Mouse (Mus musculus) hindbrain, embryonic 14.5 days (tissue): Measurements from ENCODE around the gene Mageb3. TPM values are rescaled to one million over a fixed set of nuclear protein-coding genes. Genes with fewer than 3 reads are reported as not detected.
"Not testable (repeated sequence)": the region's sequence is repeated elsewhere in the genome, so short reads cannot be mapped to it uniquely, and the experiment has no call there.

Experiments used
- ATAC-seq: fragments of 200-750 bp; cut with Nextera tagmentation; 2 replicates; pipeline ENCODE4 v1.8.0; 2017; ENCODE audit warnings: moderate number of reproducible peaks, mild to moderate bottlenecking, moderate TSS enrichment, moderate library complexity; ENCODE audit not compliant: low FRiP score
- DNase-seq: peaks from one replicate; pipeline ENCODE4 v3.0.0-alpha.2; 2015; ENCODE audit warnings: low spot score
- H3K27ac ChIP-seq: fragments of 300-500 bp; sonication (generic); 2 replicates; pipeline ENCODE4 v1.5.1; 2014; ENCODE audit warnings: mild to moderate bottlenecking, moderate library complexity
- H3K27me3 ChIP-seq: fragments of 300-500 bp; sonication (generic); 2 replicates; pipeline ENCODE4 v1.6.1; 2014; ENCODE audit warnings: mild to moderate bottlenecking, low read length, mixed read lengths; ENCODE audit not compliant: control insufficient read depth, insufficient read depth
- H3K36me3 ChIP-seq: fragments of 300-500 bp; sonication (generic); replicated peaks from 2 replicates; pipeline ENCODE4 v1.6.1; 2014; ENCODE audit not compliant: control insufficient read depth, insufficient read depth
- H3K4me1 ChIP-seq: fragments of 300-500 bp; sonication (generic); replicated peaks from 2 replicates; pipeline ENCODE4 v1.6.1; 2014; ENCODE audit warnings: antibody characterized with exemption, low read length, mixed read lengths; ENCODE audit not compliant: control insufficient read depth, insufficient read depth
- H3K4me2 ChIP-seq: fragments of 300-500 bp; sonication (generic); replicated peaks from 2 replicates; pipeline ENCODE4 v1.6.1; 2014; ENCODE audit warnings: mild to moderate bottlenecking, moderate library complexity
- H3K4me3 ChIP-seq: fragments of 300-500 bp; sonication (generic); replicated peaks from 2 replicates; pipeline ENCODE4 v1.5.1; 2014; ENCODE audit warnings: mild to moderate bottlenecking, low read length
- H3K9ac ChIP-seq: fragments of 300-500 bp; sonication (generic); 2 replicates; pipeline ENCODE4 v1.6.1; 2014
- H3K9me3 ChIP-seq: fragments of 300-500 bp; sonication (generic); 2 replicates; pipeline ENCODE4 v1.6.1; 2016; ENCODE audit warnings: low read length; ENCODE audit not compliant: control insufficient read depth
- WGBS: fragments of 180-500 bp; shearing (Covaris S2); extraction: QIAGEN DNeasy Blood & Tissue Kit; methylation state at CpG from one replicate; pipeline ENCODE4 v1.1.7; 2014; 5-methylcytosine and 5-hydroxymethylcytosine counted together
- polyA plus RNA-seq: library from polyadenylated mRNA; unstranded; fragments of >200 nt; fragmentation: Nextera tagmentation; extraction: Ambion mirVana; gene quantifications from 2 replicates; pipeline ENCODE4 v1.2.1, GENCODE M21; 2014

Gene Mageb3
- polyA plus RNA-seq, result 0.31 and 0.43 TPM in 2 replicates

DNA sequence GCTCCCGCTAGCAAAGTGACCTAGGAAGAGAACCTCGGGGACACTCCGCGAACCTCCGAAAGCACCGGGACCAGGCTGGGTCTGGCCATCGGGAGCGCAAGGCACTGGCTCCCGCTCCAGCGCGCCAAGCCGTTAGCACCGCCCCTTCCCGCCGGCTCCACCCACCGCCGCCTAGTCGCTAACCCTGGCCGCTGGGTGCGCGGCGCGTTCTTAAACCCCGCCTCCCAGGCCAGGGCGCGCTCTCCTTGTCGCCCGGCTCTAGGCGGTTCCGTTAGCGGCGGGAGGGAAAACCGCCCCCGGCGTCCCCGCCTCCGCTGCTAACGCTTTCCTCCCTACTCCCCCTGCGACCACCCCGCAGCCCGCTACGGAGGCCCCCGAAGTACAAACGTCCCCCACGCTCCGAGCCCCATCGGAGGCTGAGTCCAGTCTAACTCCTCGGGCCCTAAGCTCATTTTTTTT lies at the start of gene Mageb3, which contains the start of gene Ctdspl2:
Gene Mageb3, minus strand, starts transcription at position 328 of the 459 bp plus-strand sequence.
Gene Ctdspl2, plus strand, starts transcription at position 237 of the 459 bp plus-strand sequence.
- peak within 1 kb of the TSS; percentile 97 for H3K9ac ChIP-seq
- peak within 1 kb of the TSS; percentile 91 for H3K27ac ChIP-seq
- peak within 1 kb of the TSS; percentile 96 for H3K4me3 ChIP-seq
- no peaks in the 10 kb centered on the region for H3K9me3 ChIP-seq
- H3K4me2 ChIP-seq, result peak within 1 kb of the TSS; percentile 91
- H3K36me3 ChIP-seq, result peaks cover 8% of the 10 kb centered on the region
- DNase-seq (peak; percentile 92), ATAC-seq (peak; percentile 95)
- WGBS, result under 1% methylated on average over 46 of the region's 48 CpGs
- no peaks in the 10 kb centered on the region for H3K27me3 ChIP-seq
- peaks cover 22% of the 10 kb centered on the region for H3K4me1 ChIP-seq

DNA sequence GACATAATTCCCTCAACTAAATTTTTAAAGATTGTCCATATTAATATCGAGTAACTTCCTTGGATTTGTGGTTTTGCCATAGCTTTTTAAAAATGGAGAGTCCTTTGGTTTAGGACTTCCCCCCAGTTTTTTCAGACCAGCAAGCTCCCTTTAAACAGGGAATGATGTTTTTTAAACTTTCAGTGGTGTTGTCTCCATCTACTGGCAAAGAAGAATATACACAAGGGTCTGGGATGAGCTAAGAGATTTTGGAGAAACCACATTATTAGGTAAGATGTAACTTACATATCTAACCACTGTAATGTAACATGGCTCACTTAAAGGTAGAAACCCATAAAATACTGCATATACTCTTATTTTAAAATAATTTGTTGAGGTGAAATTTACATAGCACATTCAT lies 39.8 kb upstream of the Mageb3 start:
- no peaks in the 10 kb centered on the region for H3K27me3 ChIP-seq
- no peak overlapping the region for H3K4me2 ChIP-seq
- no peaks in the 10 kb centered on the region for H3K4me1 ChIP-seq
- DNase-seq (peak; percentile 38), ATAC-seq (no peak)
- H3K36me3 ChIP-seq, result peaks cover 54% of the 10 kb centered on the region
- no peak overlapping the region for H3K4me3 ChIP-seq
- no peak overlapping the region for H3K27ac ChIP-seq
- H3K9me3 ChIP-seq, result no peaks in the 10 kb centered on the region
- WGBS, result 91% methylated on average over 1 of the region's 1 CpGs
- H3K9ac ChIP-seq, result no peak overlapping the region

DNA sequence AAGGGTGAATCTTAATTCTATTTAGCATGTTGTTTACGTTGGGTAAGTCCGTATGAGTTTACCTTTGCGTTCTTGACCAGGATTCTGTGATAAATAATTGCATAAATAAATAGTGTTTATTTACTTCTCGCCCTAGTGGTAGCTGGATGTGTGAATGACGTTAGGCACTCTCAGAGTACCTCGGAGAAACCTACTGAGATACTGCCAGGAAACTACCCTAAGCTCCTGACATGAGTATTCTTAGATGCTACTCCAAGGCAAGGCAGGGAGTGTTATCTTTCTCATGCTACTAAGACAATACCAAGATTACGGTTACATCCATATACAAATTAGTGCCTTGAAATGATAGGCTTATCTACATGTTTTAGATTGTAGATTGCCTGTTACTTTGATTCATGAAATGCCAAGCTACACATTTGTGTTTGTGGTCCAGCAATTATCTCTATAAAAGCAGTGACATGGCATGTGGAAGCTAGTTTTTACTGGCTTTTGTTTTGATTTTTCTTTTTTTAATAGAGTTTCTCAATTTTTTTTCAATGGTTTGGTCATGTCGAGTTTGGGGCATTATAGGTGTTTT lies 1.4 kb upstream of the Mageb3 start:
- peak overlapping the region; percentile 97 for H3K9ac ChIP-seq
- H3K9me3 ChIP-seq, result no peaks in the 10 kb centered on the region
- peak overlapping the region; percentile 96 for H3K4me3 ChIP-seq
- no peaks in the 10 kb centered on the region for H3K27me3 ChIP-seq
- peak overlapping the region; percentile 91 for H3K4me2 ChIP-seq
- H3K4me1 ChIP-seq, result peaks cover 22% of the 10 kb centered on the region
- ATAC-seq (no peak), DNase-seq (no peak)
- WGBS, result 13% methylated on average over 8 of the region's 8 CpGs
- H3K27ac ChIP-seq, result 0 out of 2 replicates have a peak overlapping the region, but pooled peaks have one; percentile 91
- peaks cover 16% of the 10 kb centered on the region for H3K36me3 ChIP-seq

GRCm38 (mm10) chr2:121956224-121957018 lies 529 bp upstream of the Mageb3 start:
- Histone ChIP-seq H3K27me3 (no peaks in the 10 kb centered on the region), H3K4me3 (peak overlapping the region; percentile 96), H3K36me3 (peaks cover 9% of the 10 kb centered on the region), H3K9me3 (no peaks in the 10 kb centered on the region), H3K27ac (peak overlapping the region; percentile 91), H3K4me1 (peaks cover 22% of the 10 kb centered on the region), H3K4me2 (peak overlapping the region; percentile 91), H3K9ac (peak overlapping the region; percentile 97)
- ATAC-seq (peak; percentile 94), DNase-seq (peak; percentile 95)
- under 1% methylated on average over 47 of the region's 47 CpGs for WGBS

DNA sequence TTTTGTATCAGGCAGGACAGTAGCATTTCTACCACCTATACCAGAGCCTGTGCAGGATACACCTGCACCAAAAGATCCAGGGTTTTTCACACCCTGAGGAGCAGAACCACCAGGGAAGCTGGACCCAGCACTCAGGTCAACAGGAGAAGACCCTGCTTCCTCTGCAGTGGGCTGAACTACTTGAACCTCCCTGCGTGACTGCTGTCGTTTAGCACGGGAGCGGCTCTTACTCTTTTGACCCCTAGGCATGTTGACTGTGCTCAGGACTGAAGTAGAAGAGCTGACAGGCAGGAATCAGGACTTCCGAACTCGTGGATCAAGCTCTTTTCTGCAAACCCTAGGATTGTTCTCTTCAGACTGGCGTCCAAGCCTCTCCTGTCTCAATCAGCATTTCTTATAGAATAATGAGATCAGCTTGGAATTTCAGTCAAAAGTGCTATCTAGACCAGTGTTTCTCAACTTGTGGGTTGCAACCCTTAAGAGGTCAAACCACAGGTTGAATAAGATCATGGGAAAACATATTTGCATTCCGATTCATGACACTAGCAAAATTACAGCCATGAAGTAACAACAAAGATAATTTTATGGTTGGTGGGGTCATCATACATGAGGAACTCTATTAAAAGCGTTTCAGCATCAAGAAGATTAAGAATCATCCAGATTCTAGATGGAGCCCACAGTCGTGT lies 778 bp downstream of the Mageb3 start:
- H3K4me3 ChIP-seq, result peak overlapping the region; percentile 96
- H3K4me2 ChIP-seq, result peak overlapping the region; percentile 91
- peaks cover 6% of the 10 kb centered on the region; the same call in 1 of the 2 replicates for H3K36me3 ChIP-seq
- H3K4me1 ChIP-seq, result peaks cover 22% of the 10 kb centered on the region
- peak overlapping the region; percentile 97 for H3K9ac ChIP-seq
- H3K27ac ChIP-seq, result peak overlapping the region; percentile 91
- ATAC-seq (no peak), DNase-seq (no peak)
- WGBS, result 23% methylated on average over 10 of the region's 10 CpGs
- H3K27me3 ChIP-seq, result no peaks in the 10 kb centered on the region
- H3K9me3 ChIP-seq, result no peaks in the 10 kb centered on the region

- no peaks in the 10 kb centered on the region for H3K4me1 ChIP-seq
- no peaks in the 10 kb centered on the region for H3K9me3 ChIP-seq
- no peak overlapping the region for H3K4me3 ChIP-seq
- H3K36me3 ChIP-seq, result no peaks in the 10 kb centered on the region
- ATAC-seq (no peak), DNase-seq (no peak)
- H3K9ac ChIP-seq, result no peak overlapping the region
- WGBS, result 84% methylated on average over 3 of the region's 3 CpGs
- H3K4me2 ChIP-seq, result no peak overlapping the region
- no peak overlapping the region for H3K27ac ChIP-seq
- no peaks in the 10 kb centered on the region for H3K27me3 ChIP-seq
Measured at GRCm38 (mm10) chr2:121943364-121943763, 12.5 kb downstream of the Mageb3 start.

- not testable (repeated sequence) for H3K4me2 ChIP-seq, H3K9ac ChIP-seq, ATAC-seq, DNase-seq, H3K4me1 ChIP-seq, H3K9me3 ChIP-seq, H3K4me3 ChIP-seq, H3K27ac ChIP-seq, H3K27me3 ChIP-seq
- peaks cover 29% of the 10 kb centered on the region for H3K36me3 ChIP-seq
- 85% methylated on average over 2 of the region's 2 CpGs for WGBS
Measured at GRCm38 (mm10) chr2:121937624-121938023, 18.3 kb downstream of the Mageb3 start.

GRCm38 (mm10) chr2:121916047-121916970 lies 39.6 kb downstream of the Mageb3 start:
- Histone ChIP-seq H3K9me3 (no peaks in the 10 kb centered on the region), H3K9ac (no peak overlapping the region), H3K27me3 (no peaks in the 10 kb centered on the region), H3K36me3 (peaks cover 53% of the 10 kb centered on the region), H3K4me3 (no peak overlapping the region), H3K4me2 (no peak overlapping the region), H3K4me1 (no peaks in the 10 kb centered on the region), H3K27ac (no peak overlapping the region)
- no peak for DNase-seq
- WGBS, result 94% methylated on average over 5 of the region's 5 CpGs
- no peak for ATAC-seq
